Mouse (Mus musculus) right cerebral cortex, adult 18-20 months (tissue): ENCODE data around the gene Crlf2.

Source experiments
- DNase-seq: peaks from one replicate; pipeline ENCODE4 v3.0.0; 2022; ENCODE audit warnings: mixed read lengths

Crlf2 gene

GRCm38 (mm10) chr5:109547112-109547511 is 11.7 kb downstream of the Crlf2 start:
- no peak for DNase-seq

- DNase-seq, result no peak
Observed at GRCm38 (mm10) chr5:109509679-109510078, 49.1 kb downstream of the Crlf2 start.

- peak; percentile 10 for DNase-seq
Observed at GRCm38 (mm10) chr5:109506729-109507128, 52.1 kb downstream of the Crlf2 start.
